Mouse (Mus musculus) kidney, adult 2 months (tissue): Measurements from ENCODE around the gene Fam83g.

Experiments
- CTCF ChIP-seq: fragments of 200-500 bp; conservative IDR thresholded peaks from 2 replicates; pipeline ENCODE4 v1.5.1; 2011; ENCODE audit warnings: low read depth, mild to moderate bottlenecking, control low read depth, low read length, moderate library complexity, mixed read lengths; ENCODE audit not compliant: insufficient read depth, insufficient read length
- POLR2A ChIP-seq: fragments of 200-500 bp; IDR thresholded peaks from one replicate; pipeline ENCODE4 v1.6.1; 2011; ENCODE audit warnings: low read depth, low read length, control low read depth

DNA sequence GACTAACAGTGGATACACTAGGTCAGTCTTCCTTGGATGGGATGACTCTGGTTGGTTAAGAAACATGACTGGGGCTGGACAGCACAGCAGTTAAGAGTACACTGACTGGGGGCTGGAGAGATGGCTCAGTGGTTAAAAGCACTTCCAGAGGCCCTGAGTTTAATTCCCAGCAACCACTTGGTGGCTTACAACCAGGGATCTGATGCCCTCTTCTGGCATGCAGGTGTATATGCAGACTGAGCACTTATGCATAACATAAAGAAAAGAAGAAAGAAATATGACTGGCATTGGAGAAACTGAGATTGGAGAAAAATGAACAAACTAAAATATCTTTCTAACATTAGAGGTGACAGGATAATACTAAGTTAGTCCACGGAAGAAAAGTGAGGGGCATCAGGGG is 56.6 kb downstream of the Fam83g start:
- TF ChIP-seq CTCF: no peak
- no peak for TF ChIP-seq POLR2A
